Mouse (Mus musculus): Measurements from ENCODE around the gene Gnai1.

Gnai1 gene

GRCm38 (mm10) chr5:18360281-18360819 lies at the start of gene Gnai1:
Gene Gnai1 (minus strand): TSS chr5:18360355.
- Histone ChIP-seq H3K36me3 (ENCODE audit: insufficient read depth, low read length) (no peaks in the 10 kb centered on the region), H3K4me1 (replicated peaks; ENCODE audit: low read depth, low read length) (peaks cover 16% of the 10 kb centered on the region), H3K4me3 (replicated peaks; ENCODE audit: low read length) (peak within 1 kb of the TSS; percentile 89), H3K9me3 (ENCODE audit: low read length) (no peaks in the 10 kb centered on the region), H3K27me3 (ENCODE audit: insufficient read depth, low read length) (peaks cover 45% of the 10 kb centered on the region)
- TF ChIP-seq POU5F1 (IDR thresholded peaks at IDR 0.05; ENCODE audit: borderline replicate concordance, low read length) (no peak), CTCF (conservative IDR thresholded peaks at IDR 0.05; ENCODE audit: low read length) (no peak), NANOG (IDR thresholded peaks at IDR 0.05; ENCODE audit: borderline replicate concordance, low read length) (no peak)

- Histone ChIP-seq H3K4me3 (replicated peaks; ENCODE audit: low read length) (no peak overlapping the region), H3K36me3 (ENCODE audit: insufficient read depth, low read length) (no peaks in the 10 kb centered on the region), H3K4me1 (replicated peaks; ENCODE audit: low read depth, low read length) (no peaks in the 10 kb centered on the region), H3K27me3 (ENCODE audit: insufficient read depth, low read length) (peaks cover 29% of the 10 kb centered on the region), H3K9me3 (ENCODE audit: low read length) (no peaks in the 10 kb centered on the region)
- no peak for TF ChIP-seq NANOG (IDR thresholded peaks at IDR 0.05; ENCODE audit: borderline replicate concordance, low read length)
- no peak for TF ChIP-seq CTCF (conservative IDR thresholded peaks at IDR 0.05; ENCODE audit: low read length)
- no peak for TF ChIP-seq POU5F1 (IDR thresholded peaks at IDR 0.05; ENCODE audit: borderline replicate concordance, low read length)
These were observed 7.7 kb upstream of the Gnai1 start for GRCm38 (mm10) chr5:18367864-18368263.

GRCm38 (mm10) chr5:18365460-18365859 lies 5.3 kb upstream of the Gnai1 start:
- Histone ChIP-seq H3K4me3 (replicated peaks; ENCODE audit: low read length) (no peak overlapping the region), H3K36me3 (ENCODE audit: insufficient read depth, low read length) (no peaks in the 10 kb centered on the region), H3K4me1 (replicated peaks; ENCODE audit: low read depth, low read length) (peaks cover 6% of the 10 kb centered on the region; the same call in 1 of the 2 replicates), H3K27me3 (ENCODE audit: insufficient read depth, low read length) (peaks cover 45% of the 10 kb centered on the region), H3K9me3 (ENCODE audit: low read length) (no peaks in the 10 kb centered on the region)
- TF ChIP-seq CTCF (conservative IDR thresholded peaks at IDR 0.05; ENCODE audit: low read length) (no peak), NANOG (IDR thresholded peaks at IDR 0.05; ENCODE audit: borderline replicate concordance, low read length) (no peak), POU5F1 (IDR thresholded peaks at IDR 0.05; ENCODE audit: borderline replicate concordance, low read length) (no peak)

DNA sequence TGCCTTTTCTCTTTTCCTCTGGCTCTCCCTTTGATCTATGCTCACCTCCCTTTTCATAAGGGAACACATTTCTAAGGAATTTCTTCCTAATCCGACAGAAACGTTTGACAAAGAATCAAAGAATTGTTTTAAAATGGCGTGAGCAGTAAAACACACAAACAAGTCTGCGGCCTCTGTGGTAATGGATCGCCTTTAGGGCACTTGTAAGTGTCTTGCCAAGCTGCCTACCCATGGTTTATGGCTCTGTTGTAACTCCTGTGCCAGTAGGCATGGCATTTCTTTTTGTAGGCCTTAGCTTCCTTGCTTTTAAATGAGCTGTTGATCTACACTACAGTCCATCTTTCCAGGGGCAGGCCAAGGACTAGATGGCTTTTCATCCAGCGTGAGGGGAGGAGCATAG lies 801 bp upstream of the Gnai1 start:
- no peak for TF ChIP-seq NANOG (IDR thresholded peaks at IDR 0.05; ENCODE audit: borderline replicate concordance, low read length)
- no peak for TF ChIP-seq POU5F1 (IDR thresholded peaks at IDR 0.05; ENCODE audit: borderline replicate concordance, low read length)
- no peak for TF ChIP-seq CTCF (conservative IDR thresholded peaks at IDR 0.05; ENCODE audit: low read length)
- H3K4me3 ChIP-seq (replicated peaks; ENCODE audit: low read length) = peak overlapping the region; percentile 89
- no peaks in the 10 kb centered on the region for H3K36me3 ChIP-seq (ENCODE audit: insufficient read depth, low read length)
- no peaks in the 10 kb centered on the region for H3K9me3 ChIP-seq (ENCODE audit: low read length)
- H3K4me1 ChIP-seq (replicated peaks; ENCODE audit: low read depth, low read length) = peaks cover 16% of the 10 kb centered on the region
- peaks cover 49% of the 10 kb centered on the region for H3K27me3 ChIP-seq (ENCODE audit: insufficient read depth, low read length)

DNA sequence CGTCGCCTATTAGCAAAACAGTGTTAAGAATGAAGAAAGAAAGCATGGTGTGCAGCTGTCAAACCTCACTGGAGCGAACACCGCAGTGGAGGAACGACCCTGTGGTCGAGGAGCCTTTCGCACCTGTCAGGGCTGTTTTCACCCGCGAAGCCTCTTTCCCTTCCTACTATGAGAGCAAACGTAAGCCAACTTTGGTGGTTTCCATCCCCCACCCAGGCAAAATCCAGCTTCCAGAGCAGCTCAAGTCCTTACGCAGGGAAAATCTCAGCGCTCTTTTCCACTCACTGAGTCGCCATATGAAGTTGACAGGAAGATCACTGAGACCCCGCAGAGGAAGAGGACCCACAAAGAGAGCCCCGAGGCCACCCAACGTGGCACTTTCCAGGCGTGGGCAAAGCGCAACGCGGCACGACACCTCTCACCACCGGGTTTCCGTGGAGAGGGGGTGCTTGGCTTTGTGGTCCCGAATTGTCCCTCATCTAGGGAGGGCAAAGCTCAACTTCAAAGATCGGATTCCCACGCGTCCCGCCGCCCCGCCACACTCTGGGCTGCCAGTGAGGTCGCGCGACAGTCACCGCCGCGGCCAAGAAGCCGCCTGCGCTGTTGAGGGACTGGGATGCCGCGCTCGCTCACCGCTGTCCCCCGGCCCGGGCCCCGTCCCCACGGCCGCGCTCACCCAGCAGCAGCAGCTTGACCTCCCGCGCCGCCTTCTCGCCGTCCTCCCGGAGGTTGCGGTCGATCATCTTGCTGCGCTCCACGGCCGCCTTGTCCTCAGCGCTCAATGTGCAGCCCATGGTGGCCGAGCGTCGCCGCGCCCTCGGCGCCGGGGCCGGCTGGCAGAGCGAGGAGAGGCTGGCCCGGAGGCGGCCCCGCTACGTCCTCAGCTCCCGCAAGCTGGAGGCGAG lies 527 bp downstream of the Gnai1 start:
- peaks cover 16% of the 10 kb centered on the region for H3K4me1 ChIP-seq (replicated peaks; ENCODE audit: low read depth, low read length)
- H3K27me3 ChIP-seq (ENCODE audit: insufficient read depth, low read length) = peaks cover 42% of the 10 kb centered on the region
- H3K36me3 ChIP-seq (ENCODE audit: insufficient read depth, low read length) = no peaks in the 10 kb centered on the region
- no peaks in the 10 kb centered on the region for H3K9me3 ChIP-seq (ENCODE audit: low read length)
- TF ChIP-seq CTCF (conservative IDR thresholded peaks at IDR 0.05; ENCODE audit: low read length) (no peak), NANOG (IDR thresholded peaks at IDR 0.05; ENCODE audit: borderline replicate concordance, low read length) (no peak), POU5F1 (IDR thresholded peaks at IDR 0.05; ENCODE audit: borderline replicate concordance, low read length) (no peak)
- peak overlapping the region; percentile 89 for H3K4me3 ChIP-seq (replicated peaks; ENCODE audit: low read length)

GRCm38 (mm10) chr5:18358778-18359177 lies 1.4 kb downstream of the Gnai1 start:
- peaks cover 16% of the 10 kb centered on the region for H3K4me1 ChIP-seq (replicated peaks; ENCODE audit: low read depth, low read length)
- TF ChIP-seq POU5F1 (IDR thresholded peaks at IDR 0.05; ENCODE audit: borderline replicate concordance, low read length) (no peak), CTCF (conservative IDR thresholded peaks at IDR 0.05; ENCODE audit: low read length) (no peak), NANOG (IDR thresholded peaks at IDR 0.05; ENCODE audit: borderline replicate concordance, low read length) (no peak)
- H3K9me3 ChIP-seq (ENCODE audit: low read length) = no peaks in the 10 kb centered on the region
- no peaks in the 10 kb centered on the region for H3K36me3 ChIP-seq (ENCODE audit: insufficient read depth, low read length)
- peak overlapping the region; percentile 89; the same call in 1 of the 2 replicates for H3K4me3 ChIP-seq (replicated peaks; ENCODE audit: low read length)
- peaks cover 34% of the 10 kb centered on the region for H3K27me3 ChIP-seq (ENCODE audit: insufficient read depth, low read length)

DNA sequence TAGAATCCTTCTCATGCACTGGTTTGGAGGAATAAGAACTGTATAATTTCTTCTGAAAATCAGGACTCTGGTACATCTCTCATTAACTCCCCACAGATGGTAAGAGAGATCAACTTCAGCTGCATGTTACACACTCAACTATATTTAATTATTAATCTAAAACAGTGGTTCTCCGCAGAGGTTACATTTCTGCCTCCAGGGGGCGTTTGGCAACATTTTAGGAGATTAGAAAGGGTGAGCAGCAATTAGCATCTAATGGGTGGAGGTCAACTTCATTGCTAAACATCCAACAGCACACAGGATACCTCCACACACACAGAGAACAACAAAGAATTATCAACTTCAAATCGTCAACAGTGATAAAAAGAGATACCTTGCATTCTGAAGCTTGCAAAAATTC lies 2.0 kb downstream of the Gnai1 start:
- no peak overlapping the region for H3K4me3 ChIP-seq (replicated peaks; ENCODE audit: low read length)
- H3K4me1 ChIP-seq (replicated peaks; ENCODE audit: low read depth, low read length) = peaks cover 16% of the 10 kb centered on the region
- H3K27me3 ChIP-seq (ENCODE audit: insufficient read depth, low read length) = peaks cover 33% of the 10 kb centered on the region
- H3K9me3 ChIP-seq (ENCODE audit: low read length) = no peaks in the 10 kb centered on the region
- TF ChIP-seq CTCF (conservative IDR thresholded peaks at IDR 0.05; ENCODE audit: low read length) (peak; percentile 47), NANOG (IDR thresholded peaks at IDR 0.05; ENCODE audit: borderline replicate concordance, low read length) (no peak)
- H3K36me3 ChIP-seq (ENCODE audit: insufficient read depth, low read length) = no peaks in the 10 kb centered on the region

DNA sequence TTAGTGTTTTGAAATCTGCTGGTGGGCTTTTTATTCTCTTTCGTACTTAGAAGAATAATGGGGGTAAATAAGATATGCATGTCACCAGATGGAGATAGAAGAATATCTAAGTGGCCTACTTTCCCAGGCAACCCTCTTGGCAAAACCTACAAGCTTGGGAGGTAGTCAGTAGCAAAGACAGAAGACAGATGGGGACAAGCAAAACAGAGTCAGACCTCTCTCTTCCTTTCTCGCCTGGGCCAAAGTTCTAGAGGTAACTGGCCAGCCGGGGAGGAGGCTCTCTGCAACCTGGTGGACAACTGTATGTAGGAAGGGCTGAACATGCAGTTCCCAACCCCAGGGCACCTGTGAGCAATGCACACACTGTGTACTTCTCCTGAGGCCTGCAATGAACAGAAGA lies 12.9 kb downstream of the Gnai1 start:
- Histone ChIP-seq H3K36me3 (ENCODE audit: insufficient read depth, low read length) (no peaks in the 10 kb centered on the region), H3K4me3 (replicated peaks; ENCODE audit: low read length) (no peak overlapping the region), H3K27me3 (ENCODE audit: insufficient read depth, low read length) (no peaks in the 10 kb centered on the region), H3K4me1 (replicated peaks; ENCODE audit: low read depth, low read length) (no peaks in the 10 kb centered on the region), H3K9me3 (ENCODE audit: low read length) (peaks cover 30% of the 10 kb centered on the region)
- TF ChIP-seq CTCF (conservative IDR thresholded peaks at IDR 0.05; ENCODE audit: low read length) = no peak
- no peak for TF ChIP-seq POU5F1 (IDR thresholded peaks at IDR 0.05; ENCODE audit: borderline replicate concordance, low read length)
- no peak for TF ChIP-seq NANOG (IDR thresholded peaks at IDR 0.05; ENCODE audit: borderline replicate concordance, low read length)

Measured in E14TG2a.4 (cell line).